9 mouse cellular contexts compared by ENCODE assay signal in the genomic region with DNA sequence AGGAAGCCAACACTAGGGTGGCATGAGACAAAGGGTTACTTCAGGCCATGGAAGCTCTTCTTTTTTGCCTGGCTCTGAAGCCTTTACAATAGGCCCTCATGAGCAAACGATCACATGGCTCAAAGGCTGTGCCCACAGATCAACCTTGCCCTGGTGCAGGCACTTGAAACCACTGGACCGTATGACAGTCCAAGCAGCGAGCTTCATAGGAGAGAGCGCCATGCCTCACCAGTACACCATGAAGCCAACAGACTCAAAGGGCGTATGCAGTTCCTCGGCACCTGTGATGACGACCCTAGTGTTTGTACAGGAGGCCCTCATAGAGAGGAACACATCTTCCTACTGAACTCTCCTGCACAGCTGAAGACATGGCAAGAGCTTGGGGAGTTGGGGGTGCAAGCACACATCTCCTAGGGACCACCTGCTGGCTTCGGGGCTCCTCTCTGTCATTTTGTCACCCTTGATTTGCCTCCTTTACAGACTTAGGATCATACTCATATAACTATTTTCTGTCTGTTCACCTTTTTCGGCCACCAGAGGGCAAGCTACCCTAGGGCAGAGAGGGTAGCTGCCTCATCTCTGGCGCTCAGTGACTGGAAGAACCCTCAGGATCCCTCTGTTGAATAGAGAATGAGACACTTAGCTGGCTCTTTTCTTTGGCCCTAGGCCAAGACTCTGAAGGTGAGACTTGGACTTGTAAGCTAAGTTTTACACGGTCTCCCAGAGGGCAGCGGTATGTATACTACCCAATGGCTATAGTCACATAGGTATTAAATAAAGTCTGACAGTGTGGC.
DNase-seq lines count a peak whose midpoint lies in the region; ATAC-seq and TF ChIP-seq lines count a peak whose summit lies in the region.
"Had no signal": no experiment of that assay in that cellular context is flagged by ENCODE, and none has a peak within 500 bp of the region (broad histone marks: within the 10 kb centered on the region; RNA-seq: fewer than 3 reads in every experiment).

No protein-coding gene starts in this region.

- peak; percentile 46 for TF ChIP-seq RAD21 in MEL (IDR thresholded peaks at IDR 0.05; ENCODE audit: low read depth, low read length)

- no peak overlapping the region for H3K4me2 ChIP-seq in intestine, embryonic 15.5 days (replicated peaks)
- no peak overlapping the region for H3K4me2 ChIP-seq in liver, embryonic 14.5 days (ENCODE audit: low read depth)
- H3K4me2 ChIP-seq in neural tube, embryonic 14.5 days (ENCODE audit: low read depth, low read length), result no peak overlapping the region
- H3K4me2 ChIP-seq: embryonic facial prominence, embryonic 12.5 days had no signal

- no peaks in the 10 kb centered on the region for H3K9me3 ChIP-seq in MEL (replicated peaks; ENCODE audit: insufficient read depth, low read length)
- H3K9me3 ChIP-seq in intestine, embryonic 15.5 days, result no peaks in the 10 kb centered on the region
- no peaks in the 10 kb centered on the region for H3K9me3 ChIP-seq in liver, embryonic 14.5 days (ENCODE audit: control insufficient read depth, low read length)
- H3K9me3 ChIP-seq in neural tube, embryonic 14.5 days (ENCODE audit: control insufficient read depth, low read length), result no peaks in the 10 kb centered on the region
- H3K9me3 ChIP-seq: embryonic facial prominence, embryonic 12.5 days had no signal

- no peak for TF ChIP-seq EP300 in MEL (IDR thresholded peaks at IDR 0.05; ENCODE audit: low read depth in 1 of 2, low read length in 2 of 2)
- TF ChIP-seq EP300 in liver, embryonic 14.5 days (IDR thresholded peaks at IDR 0.05; ENCODE audit: low read depth), result no peak

- WGBS in intestine, embryonic 15.5 days, result 80% methylated on average over 12 of the region's 12 CpGs
- WGBS in liver, embryonic 14.5 days (ENCODE audit: insufficient replicate concordance), result 71% methylated on average over 12 of the region's 12 CpGs
- WGBS in neural tube, embryonic 14.5 days, result 83% methylated on average over 12 of the region's 12 CpGs

- no peaks in the 10 kb centered on the region for H3K27me3 ChIP-seq in MEL (ENCODE audit: control insufficient read depth in 1 of 2, insufficient read depth in 2 of 2, low read length in 2 of 2)
- H3K27me3 ChIP-seq in intestine, embryonic 15.5 days (replicated peaks), result no peaks in the 10 kb centered on the region
- H3K27me3 ChIP-seq in liver, embryonic 14.5 days (ENCODE audit: control insufficient read depth, insufficient read depth, low read length), result no peaks in the 10 kb centered on the region
- no peaks in the 10 kb centered on the region for H3K27me3 ChIP-seq in neural tube, embryonic 14.5 days (ENCODE audit: control insufficient read depth, insufficient read depth, low read length)
- H3K27me3 ChIP-seq: embryonic facial prominence, embryonic 12.5 days had no signal

- DNase-seq in 3T3-L1 (ENCODE audit: low read depth, low spot score) (peak; percentile 79), MEL (ENCODE audit: low read depth, low spot score) (peak; percentile 12)
- DNase-seq in cerebellum, adult 9-10 months, result peak; percentile 70
- DNase-seq in frontal cortex, postnatal 36 days (ENCODE audit: low spot score in 2 of 2), result peak; percentile 44 to 55
- peak in 1 of 3 experiments; percentile 3 for DNase-seq in liver, embryonic 14.5 days (ENCODE audit: low read depth in 3 of 3, low spot score in 3 of 3)
- DNase-seq in thymus, postnatal 0 days (ENCODE audit: low spot score), result peak; percentile 79

- no peaks in the 10 kb centered on the region for H3K36me3 ChIP-seq in MEL (ENCODE audit: control insufficient read depth in 1 of 2, insufficient read depth in 2 of 2, low read length in 2 of 2)
- H3K36me3 ChIP-seq in intestine, embryonic 15.5 days, result peaks cover 40% of the 10 kb centered on the region
- H3K36me3 ChIP-seq in liver, embryonic 14.5 days (replicated peaks; ENCODE audit: control insufficient read depth, insufficient read depth, low read depth), result peaks cover 2% of the 10 kb centered on the region; the same call in 1 of the 2 replicates
- peaks cover 78% of the 10 kb centered on the region for H3K36me3 ChIP-seq in neural tube, embryonic 14.5 days (ENCODE audit: control insufficient read depth, insufficient read depth, low read length)

- peak; percentile 55 for ATAC-seq in intestine, embryonic 15.5 days
- ATAC-seq in liver, embryonic 14.5 days (ENCODE audit: insufficient read depth), result no peak
- ATAC-seq in neural tube, embryonic 14.5 days (ENCODE audit: low read depth), result peak; percentile 72

- peak in 2 of 3 experiments; percentile 39 to 42; a peak in 3 of 6 replicates for TF ChIP-seq CTCF in MEL (IDR thresholded peaks at IDR 0.05 in 2 of 3, conservative IDR thresholded peaks at IDR 0.05 in 1 of 3; ENCODE audit: control insufficient read depth in 1 of 3, insufficient read depth in 1 of 3, low read depth in 2 of 3, low read length in 3 of 3, poor library complexity in 1 of 3, severe bottlenecking in 1 of 3)
- peak; percentile 54 for TF ChIP-seq CTCF in liver, embryonic 14.5 days (IDR thresholded peaks at IDR 0.05; ENCODE audit: low read depth)

- H3K4me3 ChIP-seq in MEL (ENCODE audit: control insufficient read depth in 1 of 2, insufficient read depth in 1 of 2, low read depth in 2 of 2, low read length in 2 of 2), result no peak overlapping the region
- no peak overlapping the region for H3K4me3 ChIP-seq in intestine, embryonic 15.5 days (replicated peaks)
- H3K4me3 ChIP-seq in liver, embryonic 14.5 days (ENCODE audit: insufficient read depth in 1 of 2, low read depth in 2 of 2, low read length in 2 of 2), result no peak overlapping the region
- H3K4me3 ChIP-seq in neural tube, embryonic 14.5 days (ENCODE audit: low read depth, low read length), result no peak overlapping the region
- H3K4me3 ChIP-seq: embryonic facial prominence, embryonic 12.5 days had no signal

- TF ChIP-seq POLR2A in MEL (IDR thresholded peaks at IDR 0.05; ENCODE audit: control insufficient read depth in 1 of 2, insufficient read depth in 1 of 2, low read depth in 1 of 2, low read length in 2 of 2, poor library complexity in 1 of 2), result no peak

- no peaks in the 10 kb centered on the region for H3K79me2 ChIP-seq in MEL (ENCODE audit: control insufficient read depth, insufficient read depth, low read length, poor library complexity)

- no peak overlapping the region for H3K9ac ChIP-seq in MEL (ENCODE audit: control insufficient read depth, low read depth, low read length, poor library complexity, severe bottlenecking)
- no peak overlapping the region for H3K9ac ChIP-seq in intestine, embryonic 15.5 days
- no peak overlapping the region for H3K9ac ChIP-seq in liver, embryonic 14.5 days (replicated peaks)
- H3K9ac ChIP-seq in neural tube, embryonic 14.5 days (replicated peaks; ENCODE audit: low read depth, low read length), result no peak overlapping the region
- H3K9ac ChIP-seq: embryonic facial prominence, embryonic 12.5 days had no signal

- no peaks in the 10 kb centered on the region for H3K4me1 ChIP-seq in MEL (ENCODE audit: control insufficient read depth in 1 of 2, insufficient read depth in 2 of 2, low read length in 2 of 2)
- H3K4me1 ChIP-seq in intestine, embryonic 15.5 days (replicated peaks), result peaks cover 6% of the 10 kb centered on the region; the same call in 1 of the 2 replicates
- no peaks in the 10 kb centered on the region for H3K4me1 ChIP-seq in liver, embryonic 14.5 days (replicated peaks; ENCODE audit: control insufficient read depth in 2 of 2, insufficient read depth in 2 of 2, low read length in 1 of 2)
- no peaks in the 10 kb centered on the region for H3K4me1 ChIP-seq in neural tube, embryonic 14.5 days (ENCODE audit: control insufficient read depth, insufficient read depth, low read length)

- no peak overlapping the region for H3K27ac ChIP-seq in MEL (ENCODE audit: control insufficient read depth, low read depth, low read length)
- H3K27ac ChIP-seq in intestine, embryonic 15.5 days, result no peak overlapping the region
- no peak overlapping the region for H3K27ac ChIP-seq in liver, embryonic 14.5 days
- H3K27ac ChIP-seq in neural tube, embryonic 14.5 days (ENCODE audit: low read depth, low read length), result no peak overlapping the region
- H3K27ac ChIP-seq: embryonic facial prominence, embryonic 12.5 days had no signal

TF ChIP-seq in MEL, 35 proteins besides CTCF, POLR2A, EP300 and RAD21:
- no peak for TF ChIP-seq NELFE (IDR thresholded peaks at IDR 0.05; ENCODE audit: low read depth, low read length)
- no peak for TF ChIP-seq UBTF (IDR thresholded peaks at IDR 0.05; ENCODE audit: borderline replicate concordance, insufficient read depth, low read depth, low read length)
- no peak for TF ChIP-seq ETS1 (IDR thresholded peaks at IDR 0.05; ENCODE audit: low read depth, low read length)
- no peak for TF ChIP-seq ZKSCAN1 (IDR thresholded peaks at IDR 0.05; ENCODE audit: low read depth, low read length)
- TF ChIP-seq SMC3 (IDR thresholded peaks at IDR 0.05; ENCODE audit: low read depth, low read length), result peak; percentile 55
- no peak for TF ChIP-seq USF1 (IDR thresholded peaks at IDR 0.05; ENCODE audit: low read depth, low read length)
- TF ChIP-seq MAZ (IDR thresholded peaks at IDR 0.05; ENCODE audit: low read depth, low read length), result no peak
- TF ChIP-seq MAFK (IDR thresholded peaks at IDR 0.05; ENCODE audit: borderline replicate concordance, low read depth, low read length), result no peak
- peak; percentile 9; the same call in 1 of the 2 replicates for TF ChIP-seq ZC3H11A (IDR thresholded peaks at IDR 0.05; ENCODE audit: low read depth, low read length)
- no peak for TF ChIP-seq RCOR1 (IDR thresholded peaks at IDR 0.05; ENCODE audit: low read depth, low read length)
